10 mouse cellular contexts compared by ENCODE assay signal in genomic region chr3:146283732-146284361, GRCm38 (mm10).
"Had no signal": no experiment of that assay in that cellular context is flagged by ENCODE, and none has a peak within 500 bp of the region (broad histone marks: within the 10 kb centered on the region; RNA-seq: fewer than 3 reads in every experiment).

No protein-coding gene starts in this region.

- H3K36me3 ChIP-seq: limb, embryonic 10.5 days; liver, embryonic 15.5 days; midbrain, embryonic 15.5 days; neural tube, embryonic 12.5 days had no signal

- H3K27ac ChIP-seq: limb, embryonic 10.5 days; liver, embryonic 15.5 days; midbrain, embryonic 15.5 days; neural tube, embryonic 12.5 days had no signal

- DNase-seq: kidney, postnatal 10 days; lung, adult 2 months; lung, postnatal 14 days; thymus, adult 2 months; thymus, postnatal 36 days had no signal

- H3K9me3 ChIP-seq: limb, embryonic 10.5 days; liver, embryonic 15.5 days; midbrain, embryonic 15.5 days; neural tube, embryonic 12.5 days had no signal

- H3K27me3 ChIP-seq: liver, embryonic 15.5 days; midbrain, embryonic 15.5 days; neural tube, embryonic 12.5 days had no signal

- H3K4me1 ChIP-seq: limb, embryonic 10.5 days; liver, embryonic 15.5 days; midbrain, embryonic 15.5 days; neural tube, embryonic 12.5 days had no signal

- H3K4me2 ChIP-seq: liver, embryonic 11.5 days; liver, embryonic 15.5 days; midbrain, embryonic 15.5 days; neural tube, embryonic 12.5 days had no signal

- ATAC-seq: midbrain, embryonic 15.5 days had no signal

- H3K4me3 ChIP-seq: limb, embryonic 10.5 days; liver, embryonic 15.5 days; midbrain, embryonic 15.5 days; neural tube, embryonic 12.5 days had no signal

- H3K9ac ChIP-seq: liver, embryonic 15.5 days; midbrain, embryonic 15.5 days; neural tube, embryonic 12.5 days had no signal
